In genomic region chr4:55594699-55595098, GRCm38 (mm10) we compare ENCODE assay signal across 23 mouse cellular contexts.
"Had no signal": no experiment of that assay in that cellular context is flagged by ENCODE, and none has a peak within 500 bp of the region (broad histone marks: within the 10 kb centered on the region; RNA-seq: fewer than 3 reads in every experiment).

No protein-coding gene starts in this region.

- DNase-seq: gastrocnemius, adult 2 months; gastrocnemius, postnatal 10 days; gastrocnemius, postnatal 25 days; heart, adult 18-20 months; heart, postnatal 10 days; heart, postnatal 4 days; kidney, adult 18-20 months; kidney, postnatal 25 days had no signal

- H3K4me1 ChIP-seq: heart, embryonic 12.5 days; hindbrain, embryonic 12.5 days; intestine, embryonic 15.5 days had no signal

- H3K27me3 ChIP-seq: heart, embryonic 12.5 days; hindbrain, embryonic 12.5 days; intestine, embryonic 15.5 days; limb, embryonic 12.5 days had no signal

- H3K9me3 ChIP-seq: heart, embryonic 10.5 days; heart, embryonic 12.5 days; hindbrain, embryonic 10.5 days; hindbrain, embryonic 12.5 days; intestine, embryonic 15.5 days; limb, embryonic 10.5 days; limb, embryonic 12.5 days had no signal

- H3K4me3 ChIP-seq: gastrocnemius, adult 2 months; heart, embryonic 10.5 days; heart, embryonic 12.5 days; hindbrain, embryonic 10.5 days; hindbrain, embryonic 12.5 days; intestine, embryonic 15.5 days; layer of hippocampus, adult 2 months; left cerebral cortex, adult 2 months; limb, embryonic 10.5 days; limb, embryonic 12.5 days had no signal

- ATAC-seq: hindbrain, embryonic 16.5 days; inflammation-experienced regulatory T-cells, adult 6 months; intestine, embryonic 15.5 days; intestine, postnatal 0 days had no signal

- H3K27ac ChIP-seq: gastrocnemius, adult 2 months; heart, embryonic 10.5 days; hindbrain, embryonic 10.5 days; hindbrain, embryonic 12.5 days; hindbrain, embryonic 14.5 days; intestine, embryonic 15.5 days; layer of hippocampus, adult 2 months; left cerebral cortex, adult 2 months; limb, embryonic 10.5 days; limb, embryonic 12.5 days; liver, embryonic 14.5 days had no signal

- H3K9ac ChIP-seq: heart, embryonic 12.5 days; hindbrain, embryonic 12.5 days; hindbrain, embryonic 14.5 days; intestine, embryonic 15.5 days; limb, embryonic 12.5 days; liver, embryonic 14.5 days had no signal

- H3K4me2 ChIP-seq: heart, embryonic 12.5 days; hindbrain, embryonic 12.5 days; hindbrain, embryonic 14.5 days; intestine, embryonic 15.5 days; limb, embryonic 12.5 days; liver, embryonic 11.5 days had no signal

- H3K36me3 ChIP-seq: heart, embryonic 10.5 days; heart, embryonic 12.5 days; hindbrain, embryonic 10.5 days; hindbrain, embryonic 12.5 days; intestine, embryonic 15.5 days; limb, embryonic 10.5 days; limb, embryonic 12.5 days had no signal
